Mouse (Mus musculus): ENCODE measurements around the gene Ccdc187.

GRCm38 (mm10) chr2:26214526-26214925 is 79.8 kb downstream of the Ccdc187 start:
- TF ChIP-seq CTCF (conservative IDR thresholded peaks at IDR 0.05; ENCODE audit: insufficient read depth, insufficient read length, low read depth, low read length) (no peak), POLR2A (IDR thresholded peaks at IDR 0.05; ENCODE audit: low read depth, low read length) (no peak)

All from kidney, adult 2 months (tissue).